Mouse (Mus musculus): ENCODE data around the gene Ankrd36. TPM values are rescaled to one million over a fixed set of nuclear protein-coding genes. Genes with fewer than 3 reads are reported as not detected.
"Not testable (repeated sequence)": the region's sequence is repeated elsewhere in the genome, so short reads cannot be mapped to it uniquely, and the experiment has no call there.

Ankrd36 gene
- polyA plus RNA-seq, 1 experiment from 2014 or later, result not detected

GRCm38 (mm10) chr11:5537454-5537853, 32.0 kb upstream of the Ankrd36 start:
- WGBS, result 93% methylated on average over 4 of the region's 4 CpGs
- not testable (repeated sequence) for H3K27ac ChIP-seq; H3K9me3 ChIP-seq; H3K4me3 ChIP-seq; H3K27me3 ChIP-seq (ENCODE audit: poor library complexity, severe bottlenecking); DNase-seq (ENCODE audit: extremely low spot score, low spot score)
- peaks cover 30% of the 10 kb centered on the region for H3K4me1 ChIP-seq
- peaks cover 72% of the 10 kb centered on the region for H3K36me3 ChIP-seq (replicated peaks)

- 43% methylated on average over 4 of the region's 4 CpGs for WGBS
- peak overlapping the region; percentile 79 for H3K4me3 ChIP-seq
Measured at GRCm38 (mm10) chr11:5540331-5540730, 29.2 kb upstream of the Ankrd36 start.

GRCm38 (mm10) chr11:5541230-5541798, 28.2 kb upstream of the Ankrd36 start:
- DNase-seq (ENCODE audit: extremely low spot score, low spot score), result no peak

More at GRCm38 (mm10) chr11:5540331-5540730, 29.2 kb upstream of the Ankrd36 start:
- Histone ChIP-seq H3K36me3 (replicated peaks) (peaks cover 43% of the 10 kb centered on the region), H3K27ac (no peak overlapping the region), H3K27me3 (ENCODE audit: poor library complexity, severe bottlenecking) (no peaks in the 10 kb centered on the region), H3K4me1 (peaks cover 30% of the 10 kb centered on the region), H3K9me3 (no peaks in the 10 kb centered on the region)
- DNase-seq (ENCODE audit: extremely low spot score, low spot score), result no peak

GRCm38 (mm10) chr11:5541799-5542481, 27.5 kb upstream of the Ankrd36 start, which contains the start of gene Ccdc117:
TSS of gene Ccdc117 (minus strand) at chr11:5542187.
- H3K9me3 ChIP-seq, result no peaks in the 10 kb centered on the region
- peak; percentile 91 for DNase-seq (ENCODE audit: extremely low spot score, low spot score)
- peak within 1 kb of the TSS; percentile 94 for H3K27ac ChIP-seq
- under 1% methylated on average over 65 of the region's 65 CpGs for WGBS
- peak within 1 kb of the TSS; percentile 79 for H3K4me3 ChIP-seq
- H3K27me3 ChIP-seq (ENCODE audit: poor library complexity, severe bottlenecking), result no peaks in the 10 kb centered on the region
- peaks cover 30% of the 10 kb centered on the region for H3K4me1 ChIP-seq
- H3K36me3 ChIP-seq (replicated peaks), result peaks cover 30% of the 10 kb centered on the region

More at GRCm38 (mm10) chr11:5541230-5541798, 28.2 kb upstream of the Ankrd36 start:
- H3K4me1 ChIP-seq, result peaks cover 30% of the 10 kb centered on the region
- H3K36me3 ChIP-seq (replicated peaks), result peaks cover 36% of the 10 kb centered on the region
- no peaks in the 10 kb centered on the region for H3K27me3 ChIP-seq (ENCODE audit: poor library complexity, severe bottlenecking)
- H3K4me3 ChIP-seq, result peak overlapping the region; percentile 79
- H3K9me3 ChIP-seq, result no peaks in the 10 kb centered on the region
- 6% methylated on average over 28 of the region's 28 CpGs for WGBS
- H3K27ac ChIP-seq, result peak overlapping the region; percentile 94

GRCm38 (mm10) chr11:5542482-5543185, 26.9 kb upstream of the Ankrd36 start:
- no peaks in the 10 kb centered on the region for H3K27me3 ChIP-seq (ENCODE audit: poor library complexity, severe bottlenecking)
- H3K27ac ChIP-seq, result 0 out of 2 replicates have a peak overlapping the region, but pooled peaks have one; percentile 51
- H3K9me3 ChIP-seq, result no peaks in the 10 kb centered on the region
- H3K4me3 ChIP-seq, result peak overlapping the region; percentile 79
- no peak for DNase-seq (ENCODE audit: extremely low spot score, low spot score)
- H3K36me3 ChIP-seq (replicated peaks), result peaks cover 27% of the 10 kb centered on the region
- peaks cover 30% of the 10 kb centered on the region for H3K4me1 ChIP-seq
- 51% methylated on average over 5 of the region's 5 CpGs for WGBS

- DNase-seq (ENCODE audit: extremely low spot score, low spot score), result no peak
- 84% methylated on average over 1 of the region's 1 CpGs for WGBS
- Histone ChIP-seq H3K27me3 (ENCODE audit: poor library complexity, severe bottlenecking) (no peaks in the 10 kb centered on the region), H3K36me3 (replicated peaks) (peaks cover 20% of the 10 kb centered on the region), H3K27ac (no peak overlapping the region), H3K4me3 (no peak overlapping the region), H3K9me3 (no peaks in the 10 kb centered on the region), H3K4me1 (peaks cover 27% of the 10 kb centered on the region)
Measured at GRCm38 (mm10) chr11:5543281-5543680, 26.2 kb upstream of the Ankrd36 start.

- not testable (repeated sequence) for H3K9me3 ChIP-seq; H3K27me3 ChIP-seq (ENCODE audit: poor library complexity, severe bottlenecking); DNase-seq (ENCODE audit: extremely low spot score, low spot score); H3K4me3 ChIP-seq; H3K36me3 ChIP-seq (replicated peaks); H3K27ac ChIP-seq
- peaks cover 21% of the 10 kb centered on the region for H3K4me1 ChIP-seq
- WGBS, result 85% methylated on average over 1 of the region's 1 CpGs
Measured at GRCm38 (mm10) chr11:5544709-5545108, 24.8 kb upstream of the Ankrd36 start.

GRCm38 (mm10) chr11:5545457-5545856, 24.0 kb upstream of the Ankrd36 start:
- H3K27me3 ChIP-seq (ENCODE audit: poor library complexity, severe bottlenecking), result no peaks in the 10 kb centered on the region
- no peak overlapping the region for H3K4me3 ChIP-seq
- 83% methylated on average over 4 of the region's 4 CpGs for WGBS
- DNase-seq (ENCODE audit: extremely low spot score, low spot score), result no peak
- no peak overlapping the region for H3K27ac ChIP-seq
- H3K9me3 ChIP-seq, result peaks cover 11% of the 10 kb centered on the region; the same call in 1 of the 2 replicates
- H3K4me1 ChIP-seq, result peaks cover 18% of the 10 kb centered on the region
- peaks cover under 1% of the 10 kb centered on the region; the same call in 1 of the 2 replicates for H3K36me3 ChIP-seq (replicated peaks)

- no peak for DNase-seq (ENCODE audit: extremely low spot score, low spot score)
- Histone ChIP-seq H3K27me3 (ENCODE audit: poor library complexity, severe bottlenecking) (no peaks in the 10 kb centered on the region), H3K4me3 (no peak overlapping the region), H3K36me3 (replicated peaks) (no peaks in the 10 kb centered on the region), H3K9me3 (peaks cover 15% of the 10 kb centered on the region; the same call in 1 of the 2 replicates), H3K27ac (no peak overlapping the region), H3K4me1 (peaks cover 6% of the 10 kb centered on the region; the same call in 1 of the 2 replicates)
- 91% methylated on average over 3 of the region's 3 CpGs for WGBS
Measured at GRCm38 (mm10) chr11:5546693-5547092, 22.8 kb upstream of the Ankrd36 start.

GRCm38 (mm10) chr11:5551430-5551829, 18.1 kb upstream of the Ankrd36 start:
- WGBS, result 92% methylated on average over 5 of the region's 5 CpGs
- no peaks in the 10 kb centered on the region for H3K4me1 ChIP-seq
- DNase-seq (ENCODE audit: extremely low spot score, low spot score), result no peak

GRCm38 (mm10) chr11:5551931-5552330, 17.6 kb upstream of the Ankrd36 start:
- no peak overlapping the region for H3K27ac ChIP-seq
- 70% methylated on average over 1 of the region's 1 CpGs for WGBS
- no peak for DNase-seq (ENCODE audit: extremely low spot score, low spot score)
- H3K4me1 ChIP-seq, result no peaks in the 10 kb centered on the region
- H3K4me3 ChIP-seq, result no peak overlapping the region
- H3K27me3 ChIP-seq (ENCODE audit: poor library complexity, severe bottlenecking), result no peaks in the 10 kb centered on the region
- H3K9me3 ChIP-seq, result peaks cover 15% of the 10 kb centered on the region; the same call in 1 of the 2 replicates
- no peaks in the 10 kb centered on the region for H3K36me3 ChIP-seq (replicated peaks)

More at GRCm38 (mm10) chr11:5551430-5551829, 18.1 kb upstream of the Ankrd36 start:
- Histone ChIP-seq H3K4me3 (no peak overlapping the region), H3K27me3 (ENCODE audit: poor library complexity, severe bottlenecking) (no peaks in the 10 kb centered on the region), H3K27ac (no peak overlapping the region), H3K9me3 (peaks cover 15% of the 10 kb centered on the region; the same call in 1 of the 2 replicates), H3K36me3 (replicated peaks) (no peaks in the 10 kb centered on the region)

- Histone ChIP-seq H3K27ac (no peak overlapping the region), H3K36me3 (replicated peaks) (no peaks in the 10 kb centered on the region), H3K9me3 (no peaks in the 10 kb centered on the region), H3K4me1 (peaks cover 24% of the 10 kb centered on the region), H3K4me3 (no peak overlapping the region), H3K27me3 (ENCODE audit: poor library complexity, severe bottlenecking) (peaks cover 27% of the 10 kb centered on the region)
- no peak for DNase-seq (ENCODE audit: extremely low spot score, low spot score)
- 80% methylated on average over 3 of the region's 3 CpGs for WGBS
Measured at GRCm38 (mm10) chr11:5560273-5560672, 9.2 kb upstream of the Ankrd36 start.
